Mouse (Mus musculus): ENCODE results near the gene Clmn.
A peak's percentile ranks its signal among the peaks of the same experiment; 100 is the strongest.
"Not testable (repeated sequence)": the region's sequence is repeated elsewhere in the genome, so short reads cannot be mapped to it uniquely, and the experiment has no call there.

The Clmn gene

DNA sequence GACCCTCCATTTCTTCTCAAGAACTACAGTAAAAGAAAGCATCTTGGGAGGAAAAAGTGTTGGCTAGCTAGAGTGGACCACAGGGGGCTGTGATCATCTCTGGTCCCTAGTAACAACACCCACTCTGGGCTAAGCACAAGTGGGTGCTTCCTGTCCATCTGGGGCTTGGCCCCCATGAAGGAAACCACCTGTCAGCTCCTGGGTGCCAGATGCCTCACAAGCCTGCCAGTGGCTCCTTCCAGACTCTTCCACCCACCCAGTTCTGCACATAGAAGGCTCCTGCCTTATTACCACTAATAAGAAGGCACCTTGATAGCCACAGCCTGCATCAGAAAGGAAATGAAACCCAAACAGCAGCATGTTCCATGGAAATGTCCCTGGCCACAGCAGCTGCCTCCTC, 26.4 kb downstream of the Clmn start:
- no peak for DNase-seq (ENCODE audit: low read depth, low spot score)

DNA sequence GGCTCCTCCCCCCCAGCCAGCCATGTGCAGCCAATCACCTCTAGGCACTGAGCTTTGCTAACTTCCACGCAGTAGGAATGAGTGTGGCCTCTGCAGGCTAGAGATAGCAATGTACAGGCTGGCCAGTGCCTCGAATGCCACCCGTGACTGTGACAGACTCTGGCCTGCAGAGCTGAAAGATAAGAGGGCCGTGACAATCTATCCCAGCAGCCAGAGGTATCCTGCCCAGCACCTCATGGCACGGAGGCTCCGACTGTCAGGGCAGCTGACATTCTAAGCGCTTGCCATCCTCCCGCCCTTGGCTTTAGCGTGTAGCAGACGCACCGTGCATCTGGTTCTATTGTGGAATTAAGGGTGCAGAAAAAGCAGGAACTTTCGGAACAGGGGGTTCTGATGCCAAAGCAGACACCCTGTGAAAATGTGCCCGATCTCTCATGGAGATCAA, 26.9 kb downstream of the Clmn start:
- no peak for DNase-seq (ENCODE audit: low read depth, low spot score)

DNA sequence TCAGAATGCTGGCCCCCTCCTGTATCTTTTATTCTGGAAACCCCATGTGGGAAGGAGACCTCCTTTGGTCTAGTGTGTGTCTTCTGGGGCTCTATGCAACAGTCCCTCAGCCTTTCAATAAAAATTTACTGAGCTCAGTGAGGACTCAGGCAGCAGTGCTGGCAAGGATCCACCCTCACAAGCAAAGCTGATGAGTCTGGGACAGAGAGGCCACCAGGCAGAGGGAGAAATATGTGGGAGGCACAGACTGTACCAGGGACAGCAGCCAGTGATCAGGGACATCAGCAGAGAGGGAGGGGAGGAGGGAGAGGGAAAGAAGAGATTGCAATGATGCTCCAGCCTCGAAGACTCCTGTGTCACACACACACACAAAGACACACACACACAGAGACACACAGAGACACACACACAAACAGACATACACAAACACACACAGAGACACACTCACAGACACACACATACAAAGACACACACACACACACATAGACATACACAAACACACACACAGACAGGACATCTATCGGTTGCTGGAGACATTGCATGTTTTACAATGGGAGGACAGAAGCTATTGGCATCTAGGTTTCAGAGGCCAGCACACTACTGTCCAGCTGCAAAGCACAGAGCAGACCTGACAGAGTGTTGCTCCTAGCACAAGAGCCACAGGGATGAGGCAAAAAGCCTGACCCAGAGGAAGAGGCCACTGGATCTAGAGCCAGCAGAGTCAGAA, 27.6 kb downstream of the Clmn start:
- no peak for DNase-seq (ENCODE audit: low read depth, low spot score)

DNA sequence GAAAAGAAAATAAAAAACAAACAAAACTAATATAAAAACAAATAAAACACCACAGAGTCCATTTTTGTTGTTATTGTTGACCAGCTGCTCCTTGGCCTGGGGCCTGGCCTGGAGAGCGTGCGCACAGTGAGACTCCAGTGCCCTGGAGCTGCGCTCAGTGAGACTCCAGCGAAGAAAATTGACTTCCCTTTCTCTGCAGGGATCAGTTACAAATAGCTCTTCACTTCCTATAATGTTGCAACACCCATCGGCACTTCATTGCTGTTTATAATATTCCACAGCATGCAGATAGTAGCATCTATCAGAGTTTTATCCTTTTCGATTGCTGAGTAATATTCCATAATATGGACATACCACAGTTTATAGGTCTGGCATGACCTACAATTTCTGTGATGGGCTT, 28.6 kb downstream of the Clmn start:
- DNase-seq (ENCODE audit: low read depth, low spot score): no peak

DNA sequence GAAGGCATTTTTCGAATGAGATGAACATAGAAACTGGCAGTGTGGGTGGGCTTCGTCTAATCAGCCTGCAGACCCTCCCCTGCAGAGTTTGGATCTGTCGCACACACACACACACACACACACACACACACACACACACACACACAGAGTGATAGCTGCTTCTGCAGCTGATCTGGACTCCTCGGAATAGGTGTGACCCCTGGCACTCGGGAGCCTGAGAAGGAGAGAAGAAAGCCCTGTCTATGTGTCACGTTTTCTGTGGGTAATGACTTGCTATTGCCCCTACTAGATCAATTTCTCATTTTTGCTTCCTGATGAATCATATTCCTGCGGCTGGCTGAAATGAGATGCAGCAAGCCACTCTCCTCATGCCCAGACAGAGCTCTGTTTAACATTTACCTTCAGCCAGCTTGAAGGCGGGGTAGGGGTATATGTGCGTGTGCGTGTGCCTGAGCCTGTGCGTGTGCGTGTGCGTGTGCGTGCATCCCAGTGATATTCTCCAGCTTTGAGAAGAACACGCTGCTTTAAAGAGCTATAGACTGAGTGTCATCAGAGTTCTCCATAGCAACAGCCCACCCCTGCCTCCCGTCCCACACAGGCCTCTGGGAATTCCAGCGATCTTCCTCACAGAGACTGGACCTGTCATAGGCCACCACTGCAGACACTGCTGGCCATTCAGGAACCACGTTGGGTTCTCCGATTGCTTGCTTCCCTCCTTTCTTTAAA, 29.3 kb downstream of the Clmn start:
- no peak for DNase-seq (ENCODE audit: low read depth, low spot score)

DNA sequence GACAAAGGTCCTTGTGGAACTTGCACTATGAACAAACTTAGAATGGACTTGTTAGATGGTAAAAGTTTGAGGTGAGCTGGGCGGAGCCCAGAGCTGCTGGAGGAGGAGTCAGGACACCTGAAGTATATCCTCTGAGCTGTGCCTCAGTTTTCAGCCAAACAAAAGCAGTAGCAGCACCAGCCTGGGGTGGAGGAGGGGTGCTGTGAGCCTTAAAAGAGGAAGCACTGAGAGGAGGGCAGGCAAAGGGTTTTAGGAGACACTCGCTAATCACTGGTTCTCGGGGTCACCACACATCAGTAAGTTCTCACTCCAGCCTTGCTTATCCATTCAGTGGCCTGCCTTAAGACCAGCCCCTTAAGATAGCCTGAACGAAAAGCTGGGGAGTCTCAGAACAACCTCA, 30.1 kb downstream of the Clmn start:
- no peak for DNase-seq (ENCODE audit: low read depth, low spot score)

DNA sequence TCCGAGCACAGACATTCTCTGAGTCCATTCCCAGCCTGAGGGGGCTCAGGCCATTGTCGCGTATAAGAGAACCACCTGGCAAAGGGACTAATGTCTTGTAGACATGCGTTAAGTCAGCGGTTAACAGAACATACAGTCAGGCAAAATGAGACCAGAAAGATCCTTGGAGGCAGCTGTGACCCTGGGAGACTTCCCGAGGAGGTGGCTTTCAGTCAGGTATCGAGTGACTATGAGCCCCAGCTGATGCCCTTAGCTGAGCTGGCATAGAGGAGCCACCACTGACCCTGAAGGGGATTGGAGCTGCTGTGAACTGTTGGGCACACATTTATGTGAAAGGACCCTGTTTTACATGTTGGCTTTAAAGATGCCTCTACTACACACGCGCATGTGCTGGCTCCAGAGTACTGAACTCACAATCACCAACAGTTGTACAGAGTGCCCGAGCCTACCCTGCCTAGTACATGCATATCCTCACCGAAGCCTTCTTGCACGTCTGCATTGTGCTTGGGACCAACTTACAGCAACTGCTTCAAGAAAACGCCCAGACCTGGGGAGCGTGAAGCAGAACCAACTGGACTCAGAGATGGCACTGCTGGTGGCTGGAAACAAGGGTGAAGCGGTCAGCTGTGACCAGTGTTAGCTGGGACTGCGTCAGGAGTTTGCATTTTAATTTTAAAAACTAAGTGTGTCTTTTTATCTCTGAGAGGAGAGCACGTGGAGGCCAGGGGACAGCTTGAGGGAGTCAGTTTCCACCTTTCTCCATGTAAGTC, 34.0 kb downstream of the Clmn start:
- no peak for DNase-seq (ENCODE audit: low read depth, low spot score)

DNA sequence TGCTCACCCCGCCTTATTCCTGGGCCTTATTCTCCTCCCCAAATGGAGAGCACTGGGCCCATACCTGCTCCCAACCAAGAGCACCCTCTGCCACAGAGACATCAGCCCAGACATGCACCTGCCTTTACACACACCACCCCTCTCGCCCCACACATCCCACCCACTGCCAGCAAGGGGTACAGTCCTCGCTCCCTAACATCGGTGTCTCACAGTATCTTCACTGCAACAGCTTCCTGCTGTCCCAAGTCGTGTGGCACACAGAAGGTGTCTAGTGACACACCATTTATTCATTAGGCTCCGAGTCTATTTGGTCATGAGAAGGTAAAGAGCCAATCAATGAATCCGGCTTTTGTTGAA, 34.6 kb downstream of the Clmn start:
- no peak for DNase-seq (ENCODE audit: low read depth, low spot score)

DNA sequence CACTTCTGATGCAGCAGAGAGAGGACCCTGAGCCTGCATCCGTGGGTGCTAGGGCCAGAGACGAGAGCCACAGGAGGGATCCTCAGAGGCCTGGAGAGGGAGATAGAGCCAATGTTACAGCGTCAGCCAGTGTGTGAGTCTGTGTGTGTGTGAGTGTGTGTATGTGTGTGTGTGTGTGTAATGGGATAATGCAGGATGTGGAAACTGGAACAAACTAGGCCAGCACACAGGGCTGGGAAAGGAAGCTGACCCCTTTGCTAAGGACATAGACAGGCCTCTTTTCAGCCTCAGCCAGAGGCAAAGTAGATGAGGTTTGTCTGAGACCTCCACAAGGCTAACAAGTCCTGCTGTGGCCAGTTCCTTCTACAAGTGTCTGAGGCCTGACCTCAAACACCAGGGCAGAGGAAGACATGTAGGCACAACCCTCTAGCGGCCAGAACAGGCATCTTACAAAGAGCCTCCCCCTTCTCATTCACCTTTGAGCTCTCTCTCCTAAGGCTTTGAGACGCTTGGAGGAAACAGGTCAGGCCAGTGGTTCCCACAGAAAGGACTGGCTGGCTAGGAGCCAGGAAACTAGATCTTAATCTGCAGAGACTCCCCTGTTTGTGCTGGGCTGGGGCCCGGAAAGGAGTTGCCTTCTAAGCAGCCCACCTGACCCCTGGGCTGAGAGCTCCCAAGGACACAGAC, 35.1 kb downstream of the Clmn start:
- peak; percentile 3 for DNase-seq (ENCODE audit: low read depth, low spot score)

DNA sequence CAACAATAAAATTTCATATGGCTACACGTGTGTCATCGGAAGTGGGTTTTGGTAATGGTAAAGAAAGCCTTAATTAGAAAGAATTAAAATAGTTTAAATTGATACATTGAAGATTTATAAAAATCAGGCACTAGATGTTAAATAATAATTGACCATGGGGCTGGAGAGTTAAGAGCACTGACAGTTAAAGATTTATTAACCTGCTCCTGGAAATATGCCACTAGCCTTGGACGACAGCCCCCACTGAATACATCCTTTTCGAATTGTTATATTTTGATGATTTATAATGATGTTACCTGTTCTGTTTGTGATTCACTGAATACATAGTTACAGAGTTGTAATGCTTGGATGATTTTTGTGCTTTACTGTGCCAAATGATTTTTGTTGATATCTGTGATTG, 35.9 kb downstream of the Clmn start:
- not testable (repeated sequence) for DNase-seq (ENCODE audit: low read depth, low spot score)

DNA sequence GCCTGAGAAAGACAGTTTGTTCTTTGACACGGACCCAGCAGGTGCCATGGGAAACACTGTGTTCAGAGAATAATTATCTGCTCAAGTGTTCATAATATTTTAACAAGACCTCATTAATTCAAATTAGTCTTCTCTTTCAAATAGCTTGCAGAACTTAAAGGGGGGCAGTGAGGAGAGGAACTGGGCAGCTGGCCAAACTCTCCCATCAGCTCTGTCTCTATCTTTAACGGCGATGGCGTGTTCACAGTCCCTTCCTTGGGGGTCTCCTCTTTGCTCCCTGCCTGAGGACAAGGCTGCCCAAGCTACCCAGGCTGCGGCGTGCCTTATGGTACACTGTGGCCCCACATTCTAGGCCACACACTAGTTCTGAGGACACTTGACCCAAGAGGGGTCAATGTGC, 37.2 kb downstream of the Clmn start:
- DNase-seq (ENCODE audit: low read depth, low spot score): no peak

DNA sequence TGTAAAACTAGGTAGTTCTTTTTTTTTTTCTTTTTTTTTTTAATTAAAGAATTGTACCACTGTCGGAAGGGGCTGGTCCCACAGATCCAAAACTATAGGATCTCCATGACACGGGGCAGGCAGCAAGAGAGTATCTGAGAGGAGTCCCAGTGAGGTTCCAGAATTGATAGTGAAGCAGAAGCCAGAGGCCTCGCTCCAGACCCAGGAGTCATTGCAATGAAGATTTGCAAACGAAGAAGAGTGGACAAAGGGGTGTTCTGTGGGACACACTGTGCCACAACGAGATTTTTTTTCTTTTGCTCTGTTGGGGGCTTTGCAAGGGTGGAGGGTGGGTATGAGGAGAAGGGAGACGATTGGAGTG, 40.0 kb downstream of the Clmn start:
- no peak for DNase-seq (ENCODE audit: low read depth, low spot score)

DNA sequence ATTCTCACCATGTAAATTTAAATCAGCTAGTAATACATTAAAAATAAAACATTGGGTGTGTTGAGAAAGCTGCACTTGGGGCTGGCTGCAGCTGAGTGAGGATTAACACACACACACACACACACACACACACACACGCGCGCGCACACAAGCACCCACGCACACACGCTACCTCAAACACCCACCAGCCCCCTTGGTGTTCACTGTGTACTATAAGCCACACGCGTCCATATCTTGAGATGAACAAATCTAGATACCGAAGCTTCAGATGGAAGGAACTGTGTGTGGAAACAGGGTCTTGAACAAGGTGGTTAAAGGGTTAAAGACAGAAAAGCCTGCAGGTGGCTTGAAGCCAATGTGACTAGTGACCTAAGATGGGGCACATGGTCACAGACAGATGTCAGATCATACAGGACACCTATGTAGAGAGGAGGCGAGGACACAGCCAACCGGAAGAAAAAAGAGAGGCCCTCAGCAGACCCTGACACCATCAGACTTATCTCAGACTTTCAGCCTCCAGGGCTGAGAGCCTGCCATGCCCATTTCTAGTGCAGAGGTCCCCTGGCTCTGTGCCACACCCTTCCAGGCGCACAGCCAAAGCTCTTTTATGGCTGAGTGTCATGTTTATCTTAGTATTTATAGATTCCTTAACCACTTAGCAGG, 40.5 kb downstream of the Clmn start:
- no peak for DNase-seq (ENCODE audit: low read depth, low spot score)

DNA sequence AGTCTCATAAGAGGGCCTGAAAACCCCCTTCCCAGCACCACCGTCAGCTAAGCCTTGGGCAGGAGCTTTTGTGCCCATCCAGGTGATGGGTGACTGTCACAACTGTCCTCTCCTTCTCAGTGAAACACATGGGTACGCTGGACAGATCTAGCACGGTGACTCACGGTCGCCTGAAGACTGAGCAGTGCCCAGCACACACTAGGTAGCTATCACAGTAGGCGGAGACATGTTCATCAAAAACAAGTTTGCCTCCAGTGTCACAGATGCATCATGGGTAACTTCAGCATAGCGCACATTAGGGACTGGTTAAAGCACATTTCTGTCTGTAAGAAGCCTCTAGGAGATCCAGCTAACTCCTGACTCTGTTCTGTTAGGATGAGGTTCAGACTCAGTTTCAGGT, 41.2 kb downstream of the Clmn start:
- DNase-seq (ENCODE audit: low read depth, low spot score): no peak

DNA sequence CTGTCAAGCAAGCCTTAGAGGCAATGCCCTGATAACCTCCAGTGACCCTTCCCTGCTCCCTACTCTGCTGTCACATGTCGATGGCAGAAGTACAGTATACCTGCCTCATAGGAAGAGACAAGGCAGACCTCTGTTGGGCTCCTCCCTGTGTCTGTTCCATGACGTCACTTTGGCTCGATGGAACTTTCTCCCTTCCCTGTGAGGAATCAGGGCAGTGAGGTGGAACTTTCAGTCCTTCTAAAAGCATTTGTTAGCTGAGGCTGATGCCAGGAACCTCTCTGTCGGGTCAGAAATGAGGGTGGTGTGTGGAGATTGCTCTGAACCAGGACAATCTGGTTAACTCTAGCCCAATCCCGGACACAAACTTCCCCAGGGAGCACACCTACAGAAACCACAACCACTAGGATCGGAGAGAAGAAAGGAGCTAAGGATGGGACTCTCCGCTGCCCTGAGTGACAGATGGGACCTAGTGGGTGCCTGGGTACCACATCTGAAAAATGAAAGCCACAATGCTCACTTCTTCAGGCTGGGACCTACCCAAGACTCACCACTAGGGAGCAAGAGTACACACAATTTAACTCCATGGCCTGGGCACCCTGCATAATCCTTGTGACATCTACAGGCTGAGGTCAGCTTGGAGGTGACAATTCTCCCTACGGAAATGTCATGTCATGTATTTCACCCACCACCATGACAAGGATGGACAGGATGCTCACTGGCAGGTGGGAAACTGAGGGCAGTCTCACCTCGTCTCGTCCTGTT, 41.9 kb downstream of the Clmn start:
- DNase-seq (ENCODE audit: low read depth, low spot score): no peak

DNA sequence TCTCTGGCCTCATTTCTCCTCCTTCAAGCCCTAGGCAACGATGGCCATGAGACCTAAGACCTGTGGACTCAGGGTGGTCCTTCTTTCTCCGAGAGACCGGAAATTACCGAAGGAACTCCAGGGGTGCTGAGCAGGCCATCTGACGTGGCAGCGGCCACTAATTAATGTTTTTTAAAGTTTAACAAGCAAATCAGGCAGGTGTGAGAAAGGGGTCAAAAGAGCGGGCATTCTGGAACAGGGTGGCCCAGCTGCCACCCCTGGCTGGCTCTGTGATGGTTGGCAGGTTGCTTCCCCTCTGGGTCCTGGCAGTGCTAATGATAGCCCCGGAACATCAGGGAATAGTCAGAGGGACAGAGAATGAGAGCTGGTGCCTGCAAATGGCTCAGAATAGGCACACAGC, 42.7 kb downstream of the Clmn start:
- DNase-seq (ENCODE audit: low read depth, low spot score): no peak

DNA sequence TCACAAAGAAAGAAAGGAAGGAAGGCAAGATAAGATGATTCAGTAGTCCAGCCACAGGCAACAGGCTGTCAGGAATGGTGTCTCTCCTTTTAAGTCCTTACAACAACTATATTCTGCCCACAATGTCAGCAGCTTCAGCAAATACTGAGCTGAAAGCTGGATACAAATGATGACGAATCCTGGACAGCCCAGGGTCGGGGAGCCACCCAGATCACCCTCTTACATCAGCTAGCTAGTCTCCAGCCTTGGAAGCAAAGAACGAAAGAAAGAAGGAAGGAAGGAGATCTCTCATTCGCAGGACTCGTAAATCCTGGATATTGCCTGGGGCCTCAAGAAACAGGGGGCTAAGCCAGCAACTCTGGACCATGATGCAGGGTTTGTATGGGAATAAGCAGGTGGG, 44.8 kb downstream of the Clmn start:
- no peak for DNase-seq (ENCODE audit: low read depth, low spot score)

DNA sequence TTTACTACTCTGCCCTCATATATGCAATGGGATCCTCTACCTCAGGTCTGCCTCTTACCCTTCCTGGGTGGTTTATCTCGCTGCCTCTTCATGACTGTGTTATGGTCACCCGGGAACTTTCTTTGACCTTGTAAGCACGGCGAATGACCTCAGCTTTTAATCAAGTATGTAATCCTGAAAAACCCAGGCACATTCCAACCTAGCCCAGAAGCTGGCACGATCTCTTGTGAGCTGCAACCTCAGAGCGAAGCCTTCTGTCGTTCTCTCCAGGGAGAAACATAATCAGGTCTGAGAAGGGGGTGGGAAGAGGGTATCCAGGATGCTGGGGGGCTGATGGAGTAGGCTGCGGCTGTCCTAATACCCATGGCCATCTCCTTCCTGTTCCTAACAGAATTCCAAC, 45.8 kb downstream of the Clmn start:
- no peak for DNase-seq (ENCODE audit: low read depth, low spot score)

DNA sequence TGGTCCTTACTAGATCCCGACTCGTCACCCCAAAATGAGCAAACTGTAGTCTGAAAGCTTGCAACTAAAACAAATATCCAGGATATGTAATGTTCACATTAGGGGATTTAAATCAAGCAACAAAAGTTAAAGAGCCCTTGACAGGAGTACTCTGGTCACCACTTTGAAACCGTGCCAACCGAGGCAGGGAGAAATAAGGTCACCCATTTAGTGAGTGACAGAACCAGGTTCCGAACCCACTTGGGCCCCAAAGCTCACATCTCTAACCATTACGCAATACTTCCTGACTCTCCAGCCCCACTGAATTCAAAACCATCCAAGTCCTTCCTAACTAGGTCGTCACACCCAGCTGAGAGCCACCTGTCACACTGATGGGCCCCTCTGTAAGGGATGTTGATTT, 46.8 kb downstream of the Clmn start:
- no peak for DNase-seq (ENCODE audit: low read depth, low spot score)

DNA sequence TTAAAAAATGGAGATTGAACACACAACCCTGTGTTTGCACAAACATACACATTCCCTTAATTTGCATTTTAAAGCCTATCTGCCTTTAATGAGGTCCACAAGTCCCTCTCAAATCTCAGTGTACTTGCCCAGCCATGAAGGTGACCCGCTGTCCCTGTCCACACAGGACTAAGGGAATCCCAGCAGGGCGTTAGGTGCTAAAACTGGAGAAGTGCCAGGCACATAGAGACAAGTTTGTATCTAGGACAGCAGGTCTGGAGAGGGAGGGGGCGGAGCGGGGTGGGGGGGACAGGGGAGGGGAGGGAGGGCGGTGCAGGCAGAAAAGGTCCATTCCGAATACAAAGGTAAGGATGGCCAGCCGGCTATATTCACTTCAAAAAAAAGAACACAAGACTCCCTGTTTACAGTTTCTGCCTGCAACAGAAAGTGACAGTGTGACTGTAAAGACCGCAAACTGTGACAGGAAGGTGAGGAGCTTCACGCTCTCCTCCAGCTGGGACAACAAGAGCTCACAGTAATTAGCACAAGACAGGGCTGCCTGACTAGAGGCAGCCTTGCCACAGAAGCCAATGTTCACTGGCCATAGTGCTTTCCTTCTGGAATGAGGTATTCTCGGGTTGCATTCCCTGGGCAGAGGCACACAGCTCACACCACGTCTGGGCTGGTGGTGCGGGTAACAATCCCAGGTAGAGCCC, 47.6 kb downstream of the Clmn start:
- no peak for DNase-seq (ENCODE audit: low read depth, low spot score)
